Comparison of ENCODE assay signal across 19 mouse cellular contexts in genomic region chr6:3511116-3511515, GRCm38 (mm10). TPM values are rescaled to one million over a fixed set of nuclear protein-coding genes. Genes with fewer than 3 reads are reported as not detected.
DNase-seq lines count a peak whose midpoint lies in the region; ATAC-seq and TF ChIP-seq lines count a peak whose summit lies in the region.
"Had no signal": no experiment of that assay in that cellular context is flagged by ENCODE, and none has a peak within 500 bp of the region (broad histone marks: within the 10 kb centered on the region; RNA-seq: fewer than 3 reads in every experiment).

No protein-coding gene starts in this region.

- ATAC-seq in forebrain, embryonic 15.5 days (replicated peaks), result no peak
- 0 out of 2 replicates have a peak, but pooled peaks have one; percentile 25 for ATAC-seq in hindbrain, embryonic 16.5 days
- no peak for ATAC-seq in midbrain, postnatal 0 days (ENCODE audit: low FRiP score)
- ATAC-seq: liver, embryonic 12.5 days had no signal

- 0 out of 2 replicates have a peak overlapping the region, but pooled peaks have one; percentile 0 for H3K4me3 ChIP-seq in forebrain, embryonic 15.5 days
- no peak overlapping the region for H3K4me3 ChIP-seq in hindbrain, embryonic 16.5 days (ENCODE audit: low read length)
- H3K4me3 ChIP-seq in midbrain, postnatal 0 days (ENCODE audit: low read depth, low read length), result no peak overlapping the region
- H3K4me3 ChIP-seq: limb, embryonic 10.5 days; liver, embryonic 12.5 days; lung, embryonic 15.5 days had no signal

- peak overlapping the region; percentile 22 for H3K4me2 ChIP-seq in forebrain, embryonic 15.5 days (replicated peaks)
- H3K4me2 ChIP-seq in hindbrain, embryonic 16.5 days (ENCODE audit: low read length), result peak overlapping the region; percentile 48
- H3K4me2 ChIP-seq in midbrain, postnatal 0 days (ENCODE audit: low read depth, low read length, poor library complexity, severe bottlenecking), result peak overlapping the region; percentile 23; the same call in 1 of the 2 replicates
- H3K4me2 ChIP-seq: heart, embryonic 11.5 days; liver, embryonic 12.5 days; lung, embryonic 15.5 days had no signal

- peak overlapping the region; percentile 36 for H3K27ac ChIP-seq in forebrain, embryonic 15.5 days (replicated peaks)
- peak overlapping the region; percentile 77 for H3K27ac ChIP-seq in hindbrain, embryonic 16.5 days (ENCODE audit: low read depth, low read length)
- 0 out of 2 replicates have a peak overlapping the region, but pooled peaks have one; percentile 8 for H3K27ac ChIP-seq in midbrain, postnatal 0 days (ENCODE audit: low read depth, low read length)
- H3K27ac ChIP-seq: liver, embryonic 12.5 days; lung, embryonic 15.5 days had no signal

- H3K27me3 ChIP-seq in forebrain, embryonic 15.5 days, result no peaks in the 10 kb centered on the region
- no peaks in the 10 kb centered on the region for H3K27me3 ChIP-seq in hindbrain, embryonic 16.5 days (replicated peaks; ENCODE audit: control insufficient read depth, insufficient read depth, low read length)
- no peaks in the 10 kb centered on the region for H3K27me3 ChIP-seq in midbrain, postnatal 0 days (ENCODE audit: insufficient read depth, low read length)
- H3K27me3 ChIP-seq: liver, embryonic 12.5 days; lung, embryonic 15.5 days had no signal

- DNase-seq in heart, adult 11 months, result peak; percentile 21
- DNase-seq in heart, postnatal 36 days, result no peak
- peak; percentile 14 for DNase-seq in midbrain, postnatal 0 days (ENCODE audit: low spot score)
- DNase-seq in adrenal gland, adult 2 months, result no peak
- DNase-seq in testis, postnatal 10 days (ENCODE audit: low spot score), result no peak
- no peak for DNase-seq in thymus, postnatal 0 days (ENCODE audit: low spot score)
- DNase-seq: gastrocnemius, postnatal 25 days; kidney, adult 18-20 months; kidney, postnatal 25 days; layer of hippocampus, postnatal 36 days; thymus, adult 2 months had no signal

- H3K9me3 ChIP-seq in forebrain, embryonic 15.5 days, result no peaks in the 10 kb centered on the region
- no peaks in the 10 kb centered on the region for H3K9me3 ChIP-seq in hindbrain, embryonic 16.5 days (ENCODE audit: control insufficient read depth, low read length)
- no peaks in the 10 kb centered on the region for H3K9me3 ChIP-seq in midbrain, postnatal 0 days (ENCODE audit: low read length)
- H3K9me3 ChIP-seq: limb, embryonic 10.5 days; liver, embryonic 12.5 days; lung, embryonic 15.5 days had no signal

- peaks cover 26% of the 10 kb centered on the region for H3K4me1 ChIP-seq in forebrain, embryonic 15.5 days
- peaks cover 13% of the 10 kb centered on the region for H3K4me1 ChIP-seq in hindbrain, embryonic 16.5 days (ENCODE audit: control insufficient read depth, insufficient read depth, low read depth, low read length)
- H3K4me1 ChIP-seq in midbrain, postnatal 0 days (ENCODE audit: insufficient read depth, low read length), result no peaks in the 10 kb centered on the region; the same call in 1 of the 2 replicates
- H3K4me1 ChIP-seq: lung, embryonic 15.5 days had no signal

- no peak for TF ChIP-seq CTCF in midbrain, postnatal 0 days (IDR thresholded peaks at IDR 0.05)

- WGBS in forebrain, embryonic 15.5 days, result 46% methylated on average over 10 of the region's 10 CpGs
- 47% methylated on average over 10 of the region's 10 CpGs for WGBS in hindbrain, embryonic 16.5 days
- WGBS in midbrain, postnatal 0 days, result 42% methylated on average over 10 of the region's 10 CpGs

- H3K9ac ChIP-seq in forebrain, embryonic 15.5 days (replicated peaks), result peak overlapping the region; percentile 0; the same call in 1 of the 2 replicates
- peak overlapping the region; percentile 58; the same call in 1 of the 2 replicates for H3K9ac ChIP-seq in hindbrain, embryonic 16.5 days (ENCODE audit: low read depth, low read length)
- H3K9ac ChIP-seq in midbrain, postnatal 0 days (replicated peaks; ENCODE audit: low read length, poor library complexity, severe bottlenecking), result no peak overlapping the region; the same call in 1 of the 2 replicates
- H3K9ac ChIP-seq: liver, embryonic 12.5 days; lung, embryonic 15.5 days had no signal

- no peaks in the 10 kb centered on the region for H3K36me3 ChIP-seq in forebrain, embryonic 15.5 days
- H3K36me3 ChIP-seq in hindbrain, embryonic 16.5 days (ENCODE audit: control insufficient read depth, insufficient read depth, low read length), result no peaks in the 10 kb centered on the region
- H3K36me3 ChIP-seq in midbrain, postnatal 0 days (ENCODE audit: insufficient read depth, low read length), result no peaks in the 10 kb centered on the region
- H3K36me3 ChIP-seq: limb, embryonic 10.5 days; liver, embryonic 12.5 days; lung, embryonic 15.5 days had no signal

- intact Hi-C loops in heart, postnatal 36 days (cut with DNase I), result loop anchor here (5.0 kb wide), 1 partner anchor 1036 kb away; no protein-coding TSS in a partner anchor

RNA-seq across cellular contexts. Expression of gene Vps50, which starts 12.9 kb away (rescaled TPM):
- 10 to 100 TPM; 15.7 to 16.2 TPM for total RNA-seq in heart, postnatal 36 days (2021)
- 49.3 and 52.6 TPM in 2 replicates for polyA plus RNA-seq in forebrain, embryonic 15.5 days (2015; fragmentation: Nextera tagmentation; extraction: Ambion mirVana)
- 52.4 and 54.9 TPM in 2 replicates for polyA plus RNA-seq in hindbrain, embryonic 16.5 days (2015; fragmentation: Nextera tagmentation; extraction: Ambion mirVana)
- 36.5 and 40.9 TPM in 2 replicates for total RNA-seq in midbrain, postnatal 0 days (2014; rRNA removed)
- 46.4 and 51.8 TPM in 2 replicates for polyA plus RNA-seq in midbrain, postnatal 0 days (2015; fragmentation: Nextera tagmentation; extraction: Ambion mirVana)
- 10 to 100 TPM; 17.7 to 24.2 TPM for total RNA-seq in adrenal gland, adult 2 months (2021)
- polyA plus RNA-seq in adrenal gland, adult 2 months (2012; rRNA removed), result 0.66 and 0.98 TPM in 2 replicates
- polyA plus RNA-seq in thymus, postnatal 0 days (2015; fragmentation: Nextera tagmentation; extraction: Ambion mirVana), result 18.0 and 18.9 TPM in 2 replicates

RNA-seq across cellular contexts. Expression of gene Hepacam2, which starts 13.0 kb away (rescaled TPM):
- under 1 TPM; 0.22 to 0.42 TPM for total RNA-seq in heart, postnatal 36 days (2021)
- polyA plus RNA-seq in forebrain, embryonic 15.5 days (2015; fragmentation: Nextera tagmentation; extraction: Ambion mirVana), result 0.49 and 0.83 TPM in 2 replicates
- 1.3 and 1.6 TPM in 2 replicates for polyA plus RNA-seq in hindbrain, embryonic 16.5 days (2015; fragmentation: Nextera tagmentation; extraction: Ambion mirVana)
- 2.0 and 3.0 TPM in 2 replicates for total RNA-seq in midbrain, postnatal 0 days (2014; rRNA removed)
- 1.4 and 1.6 TPM in 2 replicates for polyA plus RNA-seq in midbrain, postnatal 0 days (2015; fragmentation: Nextera tagmentation; extraction: Ambion mirVana)
- total RNA-seq in adrenal gland, adult 2 months (2021), result under 1 TPM; 0.31 to 0.55 TPM
- 0.27 and 0.32 TPM in 2 replicates for polyA plus RNA-seq in adrenal gland, adult 2 months (2012; rRNA removed)
- 0.93 and 0.94 TPM in 2 replicates for polyA plus RNA-seq in thymus, postnatal 0 days (2015; fragmentation: Nextera tagmentation; extraction: Ambion mirVana)
- total RNA-seq: gastrocnemius, postnatal 25 days; hematopoietic stem cell, adult 5-6 weeks had no signal
- polyA plus RNA-seq: C2C12 had no signal

Comparison
In these comparisons a context has a peak if more than half of its experiments do, and no peak if none do; other contexts are left out.
1. DNase-seq: peak in heart, adult 11 months (single experiment) and midbrain, postnatal 0 days (single experiment); none in heart, postnatal 36 days (0 of 2), adrenal gland, adult 2 months (single experiment), testis, postnatal 10 days (single experiment) and thymus, postnatal 0 days (single experiment).
2. H3K27ac ChIP-seq: peak in every context shown above with its lines; median percentile 77 in hindbrain, embryonic 16.5 days; 36 in forebrain, embryonic 15.5 days; 8 in midbrain, postnatal 0 days.
3. Peak in every context shown above with its lines, with median percentiles within 50 percentile points of each other: H3K4me2 ChIP-seq.